Mouse (Mus musculus) liver, postnatal 0 days (tissue): ENCODE results near the gene Sub1.

Experiments
- CTCF ChIP-seq: sonication (generic); IDR thresholded peaks from 2 replicates; pipeline ENCODE4 v1.5.1; 2016; ENCODE audit warnings: antibody characterized with exemption, low read depth
- EP300 ChIP-seq: IDR thresholded peaks from 2 replicates; pipeline ENCODE4 v1.6.1; 2016; ENCODE audit warnings: antibody characterized with exemption, low read depth, mild to moderate bottlenecking

- TF ChIP-seq EP300 (no peak), CTCF (no peak)
Observed at GRCm38 (mm10) chr15:11965201-11965845, 31.5 kb downstream of the Sub1 start.
